9 mouse cellular contexts compared by ENCODE assay signal in the genomic region with DNA sequence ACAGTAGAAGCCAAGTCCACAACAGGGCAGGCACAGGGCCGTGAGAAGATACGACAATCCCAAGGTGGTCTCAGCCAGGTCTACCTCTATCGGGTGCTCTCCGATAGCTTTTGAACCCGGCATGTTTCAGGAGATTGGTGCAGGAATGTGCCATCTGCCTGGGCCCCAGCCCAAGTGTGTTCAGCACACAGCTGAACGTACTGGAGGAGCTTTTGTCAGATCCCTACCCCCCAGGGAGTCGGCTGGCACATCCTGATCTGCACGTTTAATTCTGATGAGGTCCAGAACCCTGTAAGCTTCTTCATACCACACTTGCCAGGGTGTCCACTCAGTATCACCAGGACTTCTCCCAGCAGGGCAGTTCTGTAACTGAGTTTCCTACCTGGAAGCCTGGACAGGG.
DNase-seq lines count a peak whose midpoint lies in the region; ATAC-seq and TF ChIP-seq lines count a peak whose summit lies in the region.
"Had no signal": no experiment of that assay in that cellular context is flagged by ENCODE, and none has a peak within 500 bp of the region (broad histone marks: within the 10 kb centered on the region; RNA-seq: fewer than 3 reads in every experiment).

No protein-coding gene starts in this region.

- peak overlapping the region; percentile 18; the same call in 1 of the 2 replicates for H3K9ac ChIP-seq in heart, embryonic 11.5 days (ENCODE audit: low read depth, low read length)
- H3K9ac ChIP-seq in heart, adult 2 months (ENCODE audit: low read depth, low read length) = no peak overlapping the region
- H3K9ac ChIP-seq in limb, embryonic 15.5 days = no peak overlapping the region

- intact Hi-C loops in heart, adult 2 months (cut with DNase I) = no loop called here
- intact Hi-C loops in gastrocnemius, postnatal 14 days (cut with DNase I; ENCODE audit: low total_unique reads) = no loop called here

- peaks cover 39% of the 10 kb centered on the region for H3K4me1 ChIP-seq in heart, embryonic 11.5 days (ENCODE audit: control insufficient read depth, insufficient read depth, low read length)
- H3K4me1 ChIP-seq in heart, adult 2 months (ENCODE audit: control insufficient read depth, insufficient read depth, low read length) = peaks cover 4% of the 10 kb centered on the region
- H3K4me1 ChIP-seq in limb, embryonic 15.5 days = peaks cover 21% of the 10 kb centered on the region

- no peak overlapping the region for H3K27ac ChIP-seq in heart, embryonic 11.5 days (ENCODE audit: low read depth, low read length)
- H3K27ac ChIP-seq in heart, adult 2 months = no peak overlapping the region
- H3K27ac ChIP-seq in limb, embryonic 15.5 days = peak overlapping the region; percentile 81
- H3K27ac ChIP-seq: macrophage had no signal

- no peaks in the 10 kb centered on the region for H3K36me3 ChIP-seq in heart, embryonic 11.5 days (ENCODE audit: control insufficient read depth, insufficient read depth, low read length)
- H3K36me3 ChIP-seq in heart, adult 2 months (ENCODE audit: control insufficient read depth, insufficient read depth, low read length) = no peaks in the 10 kb centered on the region
- no peaks in the 10 kb centered on the region for H3K36me3 ChIP-seq in limb, embryonic 15.5 days

- H3K79me2 ChIP-seq in heart, adult 2 months (replicated peaks; ENCODE audit: control insufficient read depth, insufficient read depth, low read length) = no peaks in the 10 kb centered on the region

- H3K27me3 ChIP-seq in heart, embryonic 11.5 days (ENCODE audit: control insufficient read depth, insufficient read depth, low read length) = peaks cover 7% of the 10 kb centered on the region
- no peaks in the 10 kb centered on the region for H3K27me3 ChIP-seq in heart, adult 2 months (ENCODE audit: control insufficient read depth, insufficient read depth, low read length)
- no peaks in the 10 kb centered on the region for H3K27me3 ChIP-seq in limb, embryonic 15.5 days

- peak overlapping the region; percentile 30 for H3K4me2 ChIP-seq in heart, embryonic 11.5 days
- peak overlapping the region; percentile 30 for H3K4me2 ChIP-seq in limb, embryonic 15.5 days

- no peak for TF ChIP-seq POLR2A in heart, adult 2 months (IDR thresholded peaks at IDR 0.05; ENCODE audit: insufficient read depth, low read depth, low read length)

- no peak for ATAC-seq in heart, embryonic 11.5 days (replicated peaks; ENCODE audit: insufficient number of reproducible peaks, low FRiP score, low TSS enrichment)
- 0 out of 2 replicates have a peak, but pooled peaks have one; percentile 16 for ATAC-seq in limb, embryonic 15.5 days (ENCODE audit: insufficient number of reproducible peaks, low FRiP score, low TSS enrichment, low read depth)

- no peaks in the 10 kb centered on the region for H3K9me3 ChIP-seq in heart, embryonic 11.5 days (replicated peaks; ENCODE audit: control insufficient read depth, low read length)
- H3K9me3 ChIP-seq in limb, embryonic 15.5 days = no peaks in the 10 kb centered on the region

- no peak for TF ChIP-seq EP300 in heart, adult 2 months (IDR thresholded peaks at IDR 0.05; ENCODE audit: insufficient read depth, low read depth, low read length)

- no peak for TF ChIP-seq CTCF in heart, adult 2 months (IDR thresholded peaks at IDR 0.05)

- 25% methylated on average over 8 of the region's 8 CpGs for WGBS in heart, embryonic 11.5 days (ENCODE audit: insufficient replicate concordance)
- WGBS in heart, adult 2 months = 63% methylated on average over 8 of the region's 8 CpGs
- WGBS in limb, embryonic 15.5 days = 27% methylated on average over 8 of the region's 8 CpGs

- 0 out of 2 replicates have a peak overlapping the region, but pooled peaks have one; percentile 2 for H3K4me3 ChIP-seq in heart, embryonic 11.5 days (ENCODE audit: low read depth, low read length)
- no peak overlapping the region for H3K4me3 ChIP-seq in heart, adult 2 months
- 0 out of 2 replicates have a peak overlapping the region, but pooled peaks have one; percentile 0 for H3K4me3 ChIP-seq in limb, embryonic 15.5 days

- DNase-seq in heart, adult 2 months = no peak
- DNase-seq in cerebellum, adult 11 months = peak; percentile 53
- DNase-seq in gastrocnemius, postnatal 14 days = peak; percentile 50
- no peak for DNase-seq in retina, embryonic 14.5 days (ENCODE audit: low spot score)
- no peak for DNase-seq in frontal cortex, postnatal 10 days (ENCODE audit: low spot score in 2 of 2)
- DNase-seq in lung, postnatal 10 days = no peak

Comparison
In these comparisons a context has a peak if more than half of its experiments do, and no peak if none do; other contexts are left out.
1. DNase-seq: peak in cerebellum, adult 11 months (single experiment) and gastrocnemius, postnatal 14 days (single experiment); none in heart, adult 2 months (0 of 2), retina, embryonic 14.5 days (single experiment), frontal cortex, postnatal 10 days (0 of 2) and lung, postnatal 10 days (single experiment).